Mouse (Mus musculus) C2C12 (cell line): ENCODE results near the gene Mprip.

Source experiments
- CEBPB ChIP-seq: IDR thresholded peaks from one replicate; pipeline ENCODE4 v1.6.1; 2011; ENCODE audit warnings: low read depth, mild to moderate bottlenecking, control low read depth, moderate library complexity
- CTCF ChIP-seq: IDR thresholded peaks from one replicate; pipeline ENCODE4 v1.5.1; 2011; ENCODE audit not compliant: control insufficient read depth, insufficient read depth, insufficient read length
- FOSL1 ChIP-seq: IDR thresholded peaks from one replicate; pipeline ENCODE4 v1.8.0; 2011; ENCODE audit warnings: mild to moderate bottlenecking, low read length; ENCODE audit not compliant: poor library complexity, insufficient read depth, severe bottlenecking
- MAX ChIP-seq: IDR thresholded peaks from one replicate; pipeline ENCODE4 v1.6.1; 2011; ENCODE audit warnings: mild to moderate bottlenecking, control low read depth
- MYOG ChIP-seq: IDR thresholded peaks from one replicate; pipeline ENCODE4 v1.6.1; 2011; ENCODE audit not compliant: control insufficient read depth, insufficient read length; ENCODE audit errors: extremely low read depth
- USF1 ChIP-seq: IDR thresholded peaks from one replicate; pipeline ENCODE4 v1.6.1; 2011; ENCODE audit warnings: low read depth, mild to moderate bottlenecking, control low read depth, moderate library complexity

GRCm38 (mm10) chr11:59787199-59787781 lies 126.2 kb downstream of the Mprip start, which contains the start of gene Pld6:
- TF ChIP-seq USF1 (no peak), CTCF (no peak), CEBPB (no peak), FOSL1 (no peak), MYOG (no peak), MAX (no peak)
